Mouse (Mus musculus): ENCODE results near the gene Srgap2.

DNA sequence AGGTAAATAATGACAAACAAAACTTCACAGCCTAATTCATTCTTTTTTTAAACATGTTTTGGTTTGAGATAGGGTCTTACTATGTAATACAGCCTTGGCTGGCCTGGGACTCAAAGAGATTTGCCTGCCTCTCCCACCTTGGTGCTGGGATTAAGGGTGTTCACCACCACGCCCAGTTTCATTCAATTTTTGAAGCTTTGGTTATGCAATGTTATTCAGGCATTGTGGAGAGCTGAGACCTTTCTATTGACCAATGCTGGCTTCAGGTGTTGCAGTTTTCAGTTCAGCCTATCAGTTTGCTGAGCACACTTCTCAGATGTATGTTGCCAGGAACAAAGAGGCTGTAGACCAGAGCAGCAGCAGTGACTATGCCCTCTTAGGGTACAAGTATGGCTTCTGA lies 28.9 kb downstream of the Srgap2 start:
- TF ChIP-seq CTCF (IDR thresholded peaks at IDR 0.05; ENCODE audit: low read depth) (no peak), EP300 (IDR thresholded peaks at IDR 0.05; ENCODE audit: low read depth) (no peak)
